Mouse (Mus musculus): ENCODE measurements at regions not wholly inside any gene's neighbourhood (a gene's known extent, or its start where the extent isn't known, plus 50 kb on each side); places are given as distances from the start of the nearest gene placed in this dataset.
A peak's percentile ranks its signal among the peaks of the same experiment; 100 is the strongest.

DNA sequence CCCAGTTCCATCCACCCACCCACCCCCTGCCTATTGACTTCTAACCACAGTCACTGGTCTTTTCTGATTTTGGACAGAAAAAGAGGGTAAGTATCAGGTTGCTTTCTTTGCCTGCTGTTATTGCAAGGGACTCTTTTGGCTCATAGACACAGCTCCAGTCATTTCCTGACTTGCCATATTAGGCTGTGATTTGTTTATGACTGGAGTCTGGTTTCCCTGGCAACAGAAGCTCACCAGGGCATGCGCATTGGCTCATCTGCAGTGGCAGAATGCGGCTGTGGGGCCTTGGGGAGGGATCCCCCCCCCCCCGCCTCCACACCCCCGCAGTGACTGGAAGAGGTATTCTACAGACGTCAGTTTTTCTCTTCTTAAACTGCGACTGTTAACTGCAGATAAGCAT lies 65.9 kb downstream of the Cdr1 start:
- DNase-seq, result peak; percentile 3

DNA sequence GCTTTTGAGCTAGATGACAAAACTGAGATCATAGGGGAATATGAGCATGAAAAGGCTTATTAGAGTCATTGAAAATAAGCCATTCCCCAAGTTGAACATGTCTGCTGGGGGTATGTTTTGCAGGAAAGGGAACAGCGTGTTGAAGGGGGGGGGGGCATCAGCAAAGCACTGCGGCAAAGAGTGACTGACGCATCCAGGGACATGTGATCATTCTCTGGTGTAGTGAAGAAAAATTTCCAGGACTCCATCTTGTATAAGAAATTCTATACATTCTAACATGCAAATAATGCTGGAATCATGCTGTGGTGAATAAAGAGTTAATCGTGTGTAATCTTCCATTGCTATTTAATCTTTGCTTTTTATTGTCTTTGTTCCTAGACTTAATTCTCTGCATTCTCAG lies 68.0 kb downstream of the Cdr1 start:
- no peak for DNase-seq

DNA sequence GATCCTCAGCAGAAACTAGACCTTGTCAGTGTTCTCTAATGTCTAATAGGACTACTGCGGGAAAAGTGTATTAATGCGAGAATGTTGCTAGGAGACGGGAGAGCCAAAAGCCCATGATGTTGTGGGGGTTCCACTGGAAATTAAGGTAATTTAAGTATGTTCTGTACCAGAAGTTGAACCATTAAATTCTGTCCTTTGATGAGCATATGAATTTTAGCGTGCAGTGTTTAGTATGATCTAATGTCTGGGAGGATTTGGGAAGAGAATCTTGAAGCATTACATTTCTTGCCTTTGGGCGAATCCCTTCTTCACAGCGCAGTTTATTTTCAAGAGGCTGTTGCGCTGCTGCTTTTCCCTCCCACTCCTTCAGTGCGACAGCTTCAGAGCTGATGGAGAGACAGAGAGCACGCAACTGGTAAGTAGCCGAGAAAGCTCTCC lies 69.3 kb downstream of the Cdr1 start:
- DNase-seq, result no peak

Data from liver (tissue).